Mouse (Mus musculus) gastrocnemius, postnatal 10 days (tissue): Measurements from ENCODE around the gene Cyp8b1. TPM values are rescaled to one million over a fixed set of nuclear protein-coding genes. Genes with fewer than 3 reads are reported as not detected.

Experiments
- DNase-seq: peaks from one replicate; pipeline ENCODE4 v3.0.0; 2021; ENCODE audit warnings: mixed read lengths
- total RNA-seq, 2 experiments: library from RNA; stranded (reverse); gene quantifications; 2 replicates each; pipeline ENCODE4 v1.2.3; 2021

The Cyp8b1 gene
- total RNA-seq, 2 experiments from 2014 or later: not detected

DNA sequence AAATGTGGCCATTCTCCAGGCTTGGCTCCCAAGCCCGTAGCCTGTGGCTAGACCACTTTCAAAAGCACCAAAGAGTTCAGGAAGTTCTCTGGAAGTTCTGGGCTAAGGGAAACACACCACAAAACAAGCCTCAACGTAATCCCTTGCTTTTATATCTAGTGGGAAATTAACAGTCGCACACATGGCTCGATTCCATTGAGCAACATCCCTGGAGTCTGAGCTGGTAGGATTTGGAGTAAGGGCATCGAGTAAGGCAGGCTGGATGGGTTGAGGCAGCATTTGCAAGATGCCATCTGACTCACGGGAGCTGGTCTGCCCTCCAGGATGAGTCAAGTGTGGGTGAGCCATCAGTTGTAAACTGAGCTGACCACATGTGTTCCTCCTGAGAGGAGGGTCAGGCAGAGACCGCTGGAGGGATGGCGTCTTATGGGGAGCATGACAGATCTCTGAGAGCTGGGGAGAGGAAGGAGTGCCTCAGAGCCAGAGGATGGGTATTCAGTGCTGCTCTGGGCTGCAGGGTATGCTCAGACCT lies 1.8 kb downstream of the Cyp8b1 start:
- no peak for DNase-seq

DNA sequence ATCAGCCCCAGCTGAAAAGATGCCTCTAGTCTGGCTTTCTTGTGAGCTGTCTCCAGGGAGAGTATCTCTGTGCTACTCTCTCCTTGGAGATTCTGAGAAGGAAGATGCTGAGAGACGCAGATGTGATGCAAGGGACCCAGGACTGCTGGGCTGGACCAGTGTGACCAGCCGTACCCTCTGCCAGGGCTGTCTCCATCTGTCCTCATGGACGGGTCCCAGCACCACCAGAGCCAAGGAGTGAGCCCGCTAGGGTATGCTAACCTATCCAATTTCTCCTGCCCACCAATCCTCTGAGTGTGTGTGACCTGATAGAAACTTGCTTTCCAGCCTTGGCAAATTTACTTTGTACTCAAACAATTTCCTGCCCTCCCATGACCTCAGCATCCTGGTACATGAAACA lies 3.3 kb downstream of the Cyp8b1 start:
- no peak for DNase-seq

DNA sequence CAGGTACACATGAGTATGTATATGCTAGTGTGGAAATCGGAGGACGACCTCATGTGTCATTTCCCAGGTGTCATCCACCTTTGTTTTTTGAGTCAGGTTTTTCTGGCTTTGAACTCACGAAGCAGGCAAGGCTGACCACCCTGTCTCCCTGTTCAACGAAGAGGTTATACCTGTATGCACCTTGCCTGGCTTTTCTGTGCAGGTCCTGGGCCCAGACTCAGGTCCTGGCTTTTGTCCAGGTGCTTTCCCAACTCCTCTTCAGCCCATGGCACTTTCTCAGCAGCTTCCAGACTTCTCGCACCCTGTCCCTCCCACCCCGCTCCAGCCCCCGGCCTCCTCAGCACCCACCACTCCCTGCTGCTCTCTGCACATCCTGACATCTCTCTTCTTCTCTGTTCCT lies 4.9 kb downstream of the Cyp8b1 start:
- DNase-seq: no peak

DNA sequence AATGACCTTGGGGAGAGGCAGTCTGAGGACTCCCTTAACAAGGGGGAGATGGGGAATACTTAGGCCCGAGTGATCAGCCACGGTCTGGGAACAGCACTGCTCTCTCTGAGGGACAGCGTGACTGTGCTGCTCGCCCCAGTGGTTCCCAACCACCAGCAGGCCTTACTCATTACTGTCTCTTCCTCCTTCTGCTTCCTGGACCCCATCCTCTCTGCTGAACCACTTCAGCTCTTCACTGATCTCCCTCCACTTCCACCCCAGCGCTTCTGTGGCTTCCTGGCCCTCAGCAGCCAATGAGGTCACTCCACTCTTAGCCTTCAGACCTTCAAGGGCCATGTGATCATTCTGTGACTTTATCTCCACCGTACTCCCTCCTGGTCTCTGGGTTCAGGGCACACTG lies 6.5 kb downstream of the Cyp8b1 start:
- no peak for DNase-seq

DNA sequence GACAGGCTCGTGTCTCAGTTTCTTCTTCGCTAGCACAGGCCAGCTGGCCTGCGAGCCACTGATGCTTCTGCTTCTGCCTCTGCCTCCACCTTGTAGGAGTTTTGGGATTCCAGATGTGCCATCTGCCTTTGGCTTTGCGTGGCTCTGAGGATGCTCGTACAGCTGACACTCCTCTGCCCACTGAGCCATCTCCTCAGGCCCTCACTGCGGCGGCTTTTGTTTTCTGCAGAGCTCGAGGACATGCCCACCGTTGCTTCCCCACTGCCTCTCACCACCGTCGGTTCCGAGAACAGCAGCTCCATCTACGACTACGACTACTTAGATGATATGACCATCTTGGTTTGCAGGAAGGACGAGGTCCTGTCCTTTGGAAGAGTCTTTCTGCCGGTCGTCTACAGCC lies 7.8 kb downstream of the Cyp8b1 start:
- DNase-seq: no peak

DNA sequence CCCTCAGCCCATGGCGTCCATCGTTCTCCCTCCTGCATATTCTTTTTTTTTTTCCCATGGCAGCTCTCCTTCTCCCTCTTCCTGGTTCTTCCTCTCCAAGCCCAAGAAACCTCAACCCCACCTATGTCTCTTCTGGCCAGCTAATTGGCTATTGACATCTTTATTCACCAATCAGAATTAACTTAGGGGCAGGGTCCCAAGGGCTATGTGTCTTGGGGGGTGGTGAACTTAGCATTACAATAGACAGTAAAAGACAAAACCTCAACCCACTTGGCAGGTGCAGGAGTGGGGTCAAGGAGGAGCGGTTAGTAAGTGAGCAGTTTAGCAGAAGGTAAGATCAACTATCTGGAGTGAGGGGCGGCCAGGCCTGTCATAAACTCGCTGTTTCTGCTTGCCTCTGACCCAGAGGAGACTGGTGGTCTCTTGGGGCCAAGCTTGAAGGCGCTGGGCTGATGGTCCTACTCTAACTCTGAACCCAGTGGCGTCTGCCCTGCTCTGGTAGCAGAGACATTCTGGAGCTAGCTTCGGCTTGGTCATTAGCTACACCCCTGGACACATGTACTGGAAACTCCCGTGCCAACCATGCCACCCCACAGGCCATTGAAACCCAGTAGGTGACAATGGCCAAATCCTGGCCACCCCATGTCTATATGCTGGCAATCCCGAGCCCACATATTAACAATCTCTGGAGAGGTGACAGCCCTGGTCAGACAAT lies 8.6 kb downstream of the Cyp8b1 start:
- DNase-seq: no peak

DNA sequence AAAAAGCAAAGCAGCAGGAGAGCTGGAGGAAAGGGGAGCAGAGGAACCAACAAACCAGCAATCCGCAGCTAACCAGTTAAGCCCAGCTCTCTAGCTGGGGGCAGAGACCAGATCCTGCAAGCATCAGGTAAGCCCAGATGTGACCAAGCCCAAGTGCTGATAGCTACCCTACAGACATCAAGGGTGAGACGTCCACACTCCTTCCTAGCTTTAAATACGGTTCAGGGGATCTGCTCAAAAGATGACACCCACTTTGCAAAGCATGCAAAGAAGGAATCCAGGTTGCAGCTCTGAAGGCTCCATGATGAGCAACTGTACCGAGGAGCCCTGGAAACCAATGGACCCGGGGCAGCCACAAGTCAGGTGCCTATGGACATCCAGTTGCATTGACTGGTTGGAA lies 9.6 kb downstream of the Cyp8b1 start:
- DNase-seq: no peak

DNA sequence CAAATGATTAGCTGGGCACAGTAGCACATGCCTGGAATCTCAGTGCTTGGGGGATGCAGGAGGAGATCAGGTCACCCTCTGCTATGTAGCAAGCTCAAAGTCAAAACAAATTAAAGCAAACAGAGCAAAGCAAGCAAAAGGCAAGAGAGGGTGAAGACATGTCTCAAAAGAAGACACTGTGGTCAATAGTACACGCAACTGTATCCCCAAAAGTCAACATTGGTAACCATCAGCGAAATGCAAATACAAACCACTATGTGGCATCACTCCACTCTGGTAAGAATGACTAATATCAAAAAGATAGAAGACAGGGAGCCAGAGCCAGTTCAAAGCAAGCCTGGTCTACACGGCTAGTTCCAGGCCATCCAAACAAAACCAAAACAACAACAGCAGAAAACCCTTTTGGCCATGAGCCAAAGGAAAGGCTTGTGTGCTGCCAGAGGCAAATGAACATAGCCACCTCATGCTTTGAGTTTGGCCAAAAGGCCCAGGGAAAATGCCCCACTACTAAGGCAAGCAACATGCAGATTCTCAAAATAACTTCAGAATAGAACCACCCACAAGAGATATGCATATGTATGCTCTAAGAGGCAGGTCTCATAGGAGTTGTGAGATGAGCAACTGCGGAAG lies 10.4 kb downstream of the Cyp8b1 start:
- no peak for DNase-seq

DNA sequence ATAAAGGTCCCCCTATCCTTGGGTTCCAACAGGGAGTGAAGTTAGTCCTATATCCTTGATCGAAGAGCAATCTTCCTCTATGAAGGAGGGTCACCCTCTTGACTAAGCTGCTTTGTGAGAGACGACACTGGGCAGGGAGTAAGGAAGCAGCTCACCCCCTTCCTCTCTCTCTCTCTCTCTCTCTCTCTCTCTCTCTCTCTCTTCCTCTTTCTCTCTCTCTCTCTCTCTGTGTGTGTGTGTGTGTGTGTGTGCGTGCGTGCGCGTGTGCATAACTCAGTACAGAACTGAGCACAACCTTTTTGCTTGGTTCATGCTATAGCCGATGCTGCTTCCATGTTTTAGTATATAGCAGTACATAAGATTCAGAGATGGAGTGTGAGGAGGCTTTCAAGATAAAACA lies 11.2 kb downstream of the Cyp8b1 start:
- no peak for DNase-seq

DNA sequence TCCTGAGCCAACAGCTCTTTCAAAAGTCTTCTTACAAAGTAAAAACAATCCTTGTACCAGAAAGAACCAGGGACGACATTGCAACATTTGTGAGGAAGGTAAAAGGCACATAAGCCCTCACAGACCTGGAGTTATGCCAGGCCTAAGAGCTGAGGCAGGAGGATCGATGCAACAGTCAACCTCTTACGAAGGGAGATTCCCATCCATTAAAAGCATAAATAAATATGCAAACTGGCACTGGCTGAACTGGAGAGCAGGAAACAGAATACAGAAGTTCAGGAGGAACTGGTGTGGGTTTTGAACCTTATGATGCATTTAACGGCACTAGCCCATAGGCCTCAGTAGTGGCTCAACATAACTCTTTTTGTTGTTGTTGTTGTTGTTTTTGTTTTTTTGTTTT lies 11.8 kb downstream of the Cyp8b1 start:
- no peak for DNase-seq

DNA sequence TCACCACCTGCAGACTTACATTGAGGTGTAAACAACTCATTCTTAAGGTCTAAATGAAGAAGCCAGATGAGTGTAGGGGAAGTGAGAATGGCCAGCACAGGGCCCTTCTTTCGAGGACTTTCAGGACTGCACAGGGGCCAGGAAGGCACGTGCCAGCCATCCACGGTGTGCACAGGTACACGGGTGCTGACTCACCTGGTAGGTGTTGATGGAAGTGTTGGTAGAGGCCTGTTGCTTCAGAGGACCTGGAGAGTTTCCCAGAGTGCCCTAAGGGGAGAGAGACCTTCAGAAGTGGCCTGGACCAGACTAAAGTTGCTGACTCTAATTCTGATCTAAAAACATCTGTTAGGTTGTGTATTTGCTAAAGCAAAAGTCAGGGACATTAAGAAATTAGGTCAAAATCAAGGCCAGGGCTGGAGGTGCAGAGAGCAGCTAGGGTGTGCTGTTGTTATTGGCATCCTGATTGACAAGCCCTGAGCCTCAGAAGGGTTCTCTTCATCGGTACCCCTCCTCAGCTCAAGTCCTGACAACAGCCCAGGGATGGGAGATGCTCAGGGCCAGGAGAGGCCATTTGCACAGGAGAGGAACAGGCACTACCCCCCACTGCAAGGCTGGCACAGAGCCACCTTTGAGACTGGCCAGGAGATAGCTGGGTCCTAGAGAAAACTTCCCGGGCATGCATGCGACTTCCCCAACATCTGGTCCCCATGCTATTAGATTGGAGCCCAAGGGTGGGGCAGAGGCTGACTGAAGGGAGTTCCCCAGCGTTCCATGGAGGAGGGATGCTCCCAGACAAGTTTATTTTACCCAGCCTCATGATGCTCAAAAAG lies 12.4 kb downstream of the Cyp8b1 start:
- no peak for DNase-seq

DNA sequence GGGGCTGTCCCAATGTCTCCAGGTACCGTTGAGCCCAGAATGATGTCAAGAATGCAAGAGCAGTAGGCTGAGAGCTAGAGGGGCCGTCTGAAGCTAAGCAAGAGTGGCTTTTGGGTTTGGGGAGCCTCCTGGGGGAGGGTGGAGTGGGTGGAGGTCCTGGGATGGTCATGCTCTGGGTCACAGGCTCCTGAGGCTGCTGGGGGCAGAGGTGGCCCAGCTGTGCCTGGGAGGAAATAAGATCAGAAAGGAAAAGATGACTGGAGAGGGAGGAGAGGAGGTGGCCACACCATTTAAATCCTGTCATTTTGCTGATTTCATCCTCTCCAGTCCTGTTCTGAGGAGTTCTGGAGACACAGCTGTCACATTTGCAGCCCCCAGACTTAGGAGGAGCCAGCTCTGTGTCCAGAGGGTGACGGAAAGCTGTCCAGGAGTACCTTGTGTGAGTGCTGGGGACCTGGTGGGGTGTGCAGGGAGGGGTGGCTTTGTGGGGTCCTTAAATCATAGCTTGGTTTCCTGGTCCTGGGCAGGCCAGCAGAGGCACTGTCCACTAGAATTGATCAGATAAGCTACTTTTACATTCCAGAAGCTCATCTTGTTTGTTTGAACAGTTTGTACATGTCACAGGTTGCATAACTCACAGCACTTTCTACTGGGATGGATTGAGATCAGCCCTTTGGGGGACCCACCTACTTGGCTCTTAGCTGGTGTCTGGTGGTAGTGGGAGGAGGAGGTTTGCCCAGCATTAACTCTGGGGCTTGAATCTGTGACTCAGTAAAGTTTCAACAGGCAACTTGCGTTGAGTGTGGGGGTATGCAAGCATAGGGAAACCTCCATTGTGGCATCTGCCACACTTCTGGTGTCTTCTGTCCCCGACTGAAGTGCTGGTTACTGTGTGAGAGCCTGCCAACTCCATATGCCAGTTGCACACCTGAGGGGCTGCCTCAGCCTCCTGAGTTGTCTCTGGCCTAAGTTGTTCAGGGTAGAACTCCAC lies 14.1 kb downstream of the Cyp8b1 start:
- no peak for DNase-seq

DNA sequence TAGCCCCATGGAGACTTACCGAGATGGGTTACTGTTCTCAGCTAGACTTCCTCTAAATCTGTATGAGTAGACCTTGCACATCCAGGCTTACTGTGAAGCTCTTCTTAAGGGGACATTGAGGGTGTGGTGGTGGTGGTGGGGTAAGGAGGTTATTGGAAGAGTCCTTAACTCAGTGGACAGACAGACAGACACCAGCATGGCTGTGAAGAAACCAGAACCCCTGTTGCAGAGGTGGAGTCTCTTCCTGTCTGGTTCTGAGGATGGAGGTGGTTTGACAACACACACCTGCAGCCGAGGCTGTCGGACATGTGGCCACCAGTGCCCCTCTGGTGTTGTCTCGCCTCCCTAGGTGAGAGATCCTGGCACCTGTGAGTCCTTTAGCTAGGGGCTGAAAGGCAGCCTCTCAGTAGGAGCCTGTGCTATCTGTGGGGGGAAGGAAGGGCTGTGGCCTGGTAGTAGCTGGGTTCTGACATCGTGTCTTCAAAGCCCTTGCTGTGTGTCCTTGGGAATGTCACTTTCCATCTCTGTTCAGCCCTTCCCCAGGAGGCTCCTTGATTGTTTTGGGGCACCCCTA lies 15.7 kb downstream of the Cyp8b1 start:
- DNase-seq: no peak

DNA sequence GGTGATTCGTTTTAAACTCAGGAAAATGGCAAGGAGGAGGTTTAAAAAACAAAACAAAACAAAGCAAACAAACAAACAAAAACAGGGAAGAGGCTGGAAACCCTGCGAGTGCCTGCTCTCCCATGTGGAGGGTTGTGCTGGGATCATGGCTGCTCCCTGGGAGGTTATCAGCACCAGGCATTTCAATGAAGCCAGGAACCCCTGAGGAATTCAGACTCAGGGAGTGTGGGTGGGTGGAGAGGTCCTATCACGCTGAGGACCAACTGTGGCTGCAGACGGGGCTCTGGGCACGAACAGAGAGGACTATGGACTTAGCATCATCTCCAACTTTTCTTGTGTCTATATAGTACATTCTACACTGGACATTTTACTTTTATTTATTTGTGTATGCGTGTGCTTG lies 16.8 kb downstream of the Cyp8b1 start:
- no peak for DNase-seq

DNA sequence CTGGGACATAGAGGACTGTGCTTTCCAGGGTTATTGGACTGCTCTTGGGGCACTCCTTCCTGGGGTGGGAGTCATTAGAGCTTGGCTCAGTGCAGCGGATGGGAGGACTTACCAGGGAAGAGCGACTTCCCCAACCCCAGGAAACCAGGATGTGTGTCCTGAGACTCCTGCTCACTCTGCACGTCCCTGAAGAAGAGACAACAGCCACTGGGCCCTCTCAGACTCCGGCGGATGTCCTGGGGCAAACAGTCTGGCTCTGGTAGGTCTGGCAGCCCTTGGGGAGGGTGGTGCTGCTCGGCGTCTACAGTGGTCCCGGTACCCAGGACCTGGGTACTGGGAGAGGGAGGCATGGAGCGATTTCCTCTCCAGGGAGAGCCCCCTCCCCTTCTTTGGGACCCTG lies 17.9 kb downstream of the Cyp8b1 start, which contains the start of gene Ackr2:
Ackr2 (plus strand) TSS at position 111 of the 400 bp plus-strand sequence.
- no peak for DNase-seq

DNA sequence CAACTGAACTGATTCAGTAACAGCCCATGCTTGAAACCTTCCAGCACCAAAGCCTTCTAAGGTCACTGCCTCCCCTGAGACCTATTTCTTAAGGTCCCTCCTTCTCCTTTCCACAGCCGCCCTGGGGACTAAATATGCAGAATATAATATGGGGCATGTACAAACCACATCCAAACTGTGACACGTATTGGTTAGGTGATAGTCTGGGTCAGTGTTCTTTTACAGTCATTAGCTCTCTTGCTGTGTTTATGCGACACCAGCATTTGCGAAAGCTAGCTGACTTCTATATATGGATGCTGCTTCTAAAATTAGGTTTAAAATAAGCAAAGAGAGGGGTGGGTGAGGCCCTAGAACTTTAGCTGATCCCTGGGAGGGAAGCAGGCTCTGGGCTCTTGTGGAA lies 19.3 kb downstream of the Cyp8b1 start:
- no peak for DNase-seq

DNA sequence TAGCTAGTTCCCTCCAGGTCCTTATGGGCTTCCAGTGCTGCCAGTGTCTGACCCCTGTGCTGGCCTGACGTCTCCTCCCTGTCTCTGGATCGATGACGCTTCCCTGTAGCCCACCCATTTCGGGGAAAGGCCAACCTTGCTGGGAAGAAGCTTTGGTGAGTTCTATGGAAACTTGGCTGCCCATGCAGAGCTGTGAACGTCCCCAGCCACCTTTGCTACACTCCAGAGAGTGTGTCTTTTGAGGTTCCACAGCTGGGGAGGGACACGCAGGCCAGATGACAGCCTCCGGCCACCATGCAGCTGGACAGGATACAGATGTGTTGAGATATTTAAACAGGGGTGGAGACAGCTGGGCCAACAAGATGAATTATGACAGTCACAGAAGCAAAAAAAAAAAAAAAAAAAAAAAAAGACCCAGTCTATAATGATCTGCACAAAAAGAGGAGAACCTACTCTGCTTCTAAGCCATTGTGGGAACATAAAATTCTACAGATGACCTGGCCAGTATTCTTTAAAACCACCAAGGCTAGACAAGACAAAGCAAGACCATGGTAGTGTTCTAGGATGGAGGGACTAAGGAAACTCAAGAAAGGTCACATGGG lies 20.6 kb downstream of the Cyp8b1 start:
- no peak for DNase-seq

DNA sequence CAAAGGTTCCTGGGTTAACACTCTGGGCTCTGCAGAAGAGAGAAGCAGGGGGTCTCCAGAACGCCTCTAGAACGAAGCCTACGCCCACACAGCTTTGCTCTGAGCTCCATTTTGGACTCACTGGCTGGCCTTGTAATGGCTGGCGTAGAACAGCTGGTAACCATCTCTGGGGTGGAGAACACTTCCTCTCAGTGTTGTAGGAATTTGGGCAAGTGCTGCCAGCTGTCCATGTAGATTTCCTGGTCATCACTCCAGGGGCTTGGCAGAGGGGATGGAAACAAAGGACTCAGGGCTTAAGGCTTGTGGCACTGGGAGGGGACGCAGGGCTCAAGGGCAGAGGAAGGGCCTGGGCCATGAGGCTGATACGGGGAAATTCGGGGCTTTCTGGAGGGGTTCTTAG lies 21.7 kb downstream of the Cyp8b1 start:
- no peak for DNase-seq

DNA sequence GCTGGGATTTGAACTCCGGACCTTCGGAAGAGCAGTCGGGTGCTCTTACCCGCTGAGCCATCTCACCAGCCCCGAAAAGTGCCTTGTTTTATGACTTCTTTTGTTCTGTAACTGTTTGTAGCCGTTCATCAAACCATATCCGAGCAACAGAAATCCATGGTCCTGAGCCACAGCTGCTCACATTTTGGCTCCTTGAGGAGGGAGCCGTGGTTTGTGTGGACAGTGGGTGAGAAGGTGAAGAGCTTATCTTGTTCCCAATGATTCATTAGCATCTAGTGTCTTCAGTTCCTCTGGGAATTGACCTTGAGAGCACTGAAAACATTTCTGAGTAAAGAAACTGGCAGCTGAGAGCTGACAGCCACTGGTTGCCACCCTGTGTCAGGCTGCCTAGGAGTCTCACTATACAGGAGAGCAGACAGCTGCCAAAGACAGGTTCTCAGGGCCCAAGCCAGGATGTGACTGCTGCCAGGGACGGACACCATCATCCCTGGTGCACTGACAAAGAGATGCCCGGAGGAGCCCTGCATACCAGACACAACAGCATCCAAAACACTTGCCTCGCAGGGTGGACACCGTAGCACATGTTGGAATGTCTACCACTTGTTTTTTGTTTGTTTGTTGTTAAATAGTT lies 23.9 kb downstream of the Cyp8b1 start:
- no peak for DNase-seq

DNA sequence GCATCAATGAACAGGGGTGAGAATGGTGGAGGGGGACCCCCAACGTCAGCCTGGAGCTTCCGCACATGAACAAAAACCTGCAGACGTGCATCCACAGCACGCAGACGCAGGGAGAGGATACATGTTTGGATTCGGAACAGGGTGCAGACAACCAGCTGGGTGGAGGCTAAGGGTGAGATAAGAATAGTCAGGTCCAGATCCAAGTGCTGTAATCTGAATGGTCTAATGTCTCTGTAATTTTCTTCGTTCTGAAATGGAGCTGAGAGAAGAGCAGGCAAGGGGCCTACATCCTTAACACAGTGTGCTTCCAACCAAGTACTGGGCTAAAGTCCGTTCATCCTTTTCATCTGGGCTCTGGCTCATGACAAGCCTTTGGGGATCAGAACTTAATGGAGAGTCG lies 24.8 kb downstream of the Cyp8b1 start:
- DNase-seq: no peak
